In genomic region chrX:52612806-52613205, GRCm38 (mm10) we compare ENCODE assay signal across 8 mouse cellular contexts. TPM values are rescaled to one million over a fixed set of nuclear protein-coding genes. Genes with fewer than 3 reads are reported as not detected.
DNase-seq lines count a peak whose midpoint lies in the region; ATAC-seq lines count a peak whose summit lies in the region.

No protein-coding gene starts in this region.

- H3K4me2 ChIP-seq in kidney, embryonic 14.5 days (replicated peaks; ENCODE audit: low read depth, low read length) = peak overlapping the region; percentile 49
- peak overlapping the region; percentile 60 for H3K4me2 ChIP-seq in embryonic facial prominence, embryonic 11.5 days (ENCODE audit: low read depth, low read length)
- H3K4me2 ChIP-seq in hindbrain, embryonic 14.5 days (replicated peaks) = peak overlapping the region; percentile 82
- H3K4me2 ChIP-seq in midbrain, embryonic 15.5 days = peak overlapping the region; percentile 91

- no peaks in the 10 kb centered on the region for H3K9me3 ChIP-seq in kidney, embryonic 14.5 days (ENCODE audit: control insufficient read depth, low read length)
- no peaks in the 10 kb centered on the region for H3K9me3 ChIP-seq in embryonic facial prominence, embryonic 11.5 days (replicated peaks; ENCODE audit: control insufficient read depth, low read length)
- H3K9me3 ChIP-seq in hindbrain, embryonic 14.5 days (ENCODE audit: control insufficient read depth, low read length) = no peaks in the 10 kb centered on the region
- no peaks in the 10 kb centered on the region for H3K9me3 ChIP-seq in midbrain, embryonic 15.5 days

- intact Hi-C loops in left cerebral cortex, postnatal 4 days (cut with DNase I) = no loop called here

- H3K4me1 ChIP-seq in kidney, embryonic 14.5 days (ENCODE audit: control insufficient read depth, insufficient read depth, low read length) = peaks cover 15% of the 10 kb centered on the region; the same call in 1 of the 2 replicates
- H3K4me1 ChIP-seq in embryonic facial prominence, embryonic 11.5 days (ENCODE audit: control insufficient read depth, insufficient read depth, low read length) = no peaks in the 10 kb centered on the region
- H3K4me1 ChIP-seq in hindbrain, embryonic 14.5 days (replicated peaks; ENCODE audit: control insufficient read depth, insufficient read depth, low read length) = peaks cover 7% of the 10 kb centered on the region; the same call in 1 of the 2 replicates
- peaks cover 6% of the 10 kb centered on the region; the same call in 1 of the 2 replicates for H3K4me1 ChIP-seq in midbrain, embryonic 15.5 days

- peak overlapping the region; percentile 62 for H3K4me3 ChIP-seq in kidney, embryonic 14.5 days (ENCODE audit: low read length)
- peak overlapping the region; percentile 55 for H3K4me3 ChIP-seq in embryonic facial prominence, embryonic 11.5 days (ENCODE audit: low read depth, low read length)
- peak overlapping the region; percentile 47 for H3K4me3 ChIP-seq in hindbrain, embryonic 14.5 days (replicated peaks; ENCODE audit: low read length)
- H3K4me3 ChIP-seq in midbrain, embryonic 15.5 days = peak overlapping the region; percentile 53

- ATAC-seq in kidney, embryonic 14.5 days (ENCODE audit: low FRiP score, low TSS enrichment) = no peak
- ATAC-seq in embryonic facial prominence, embryonic 11.5 days (replicated peaks; ENCODE audit: insufficient number of reproducible peaks, low FRiP score, low TSS enrichment, low read depth) = no peak
- no peak for ATAC-seq in hindbrain, embryonic 14.5 days (ENCODE audit: low FRiP score)
- ATAC-seq in midbrain, embryonic 15.5 days (replicated peaks) = no peak
- ATAC-seq in erythroid progenitor cell, adult 5-6 weeks (replicated peaks; ENCODE audit: low FRiP score, poor library complexity, severe bottlenecking) = no peak

- no peaks in the 10 kb centered on the region for H3K36me3 ChIP-seq in kidney, embryonic 14.5 days (ENCODE audit: control insufficient read depth, insufficient read depth, low read length)
- H3K36me3 ChIP-seq in embryonic facial prominence, embryonic 11.5 days (replicated peaks; ENCODE audit: control insufficient read depth, insufficient read depth, low read depth, low read length) = no peaks in the 10 kb centered on the region
- no peaks in the 10 kb centered on the region for H3K36me3 ChIP-seq in hindbrain, embryonic 14.5 days (replicated peaks; ENCODE audit: control insufficient read depth, insufficient read depth)
- no peaks in the 10 kb centered on the region for H3K36me3 ChIP-seq in midbrain, embryonic 15.5 days (replicated peaks)

- peak overlapping the region; percentile 78 for H3K9ac ChIP-seq in kidney, embryonic 14.5 days (ENCODE audit: low read depth, low read length)
- peak overlapping the region; percentile 81 for H3K9ac ChIP-seq in embryonic facial prominence, embryonic 11.5 days (replicated peaks; ENCODE audit: low read length)
- 0 out of 2 replicates have a peak overlapping the region, but pooled peaks have one; percentile 1 for H3K9ac ChIP-seq in hindbrain, embryonic 14.5 days
- no peak overlapping the region for H3K9ac ChIP-seq in midbrain, embryonic 15.5 days

- H3K27me3 ChIP-seq in kidney, embryonic 14.5 days (ENCODE audit: control insufficient read depth, insufficient read depth, low read length) = no peaks in the 10 kb centered on the region
- no peaks in the 10 kb centered on the region for H3K27me3 ChIP-seq in embryonic facial prominence, embryonic 11.5 days (ENCODE audit: control insufficient read depth, insufficient read depth, low read length)
- H3K27me3 ChIP-seq in hindbrain, embryonic 14.5 days (ENCODE audit: control insufficient read depth, insufficient read depth, low read length) = peaks cover 36% of the 10 kb centered on the region
- H3K27me3 ChIP-seq in midbrain, embryonic 15.5 days (replicated peaks) = 0 out of 2 replicates have a peak, but pooled peaks cover 10% of the 10 kb centered on the region

- peak overlapping the region; percentile 86 for H3K27ac ChIP-seq in kidney, embryonic 14.5 days (ENCODE audit: low read depth, low read length)
- H3K27ac ChIP-seq in embryonic facial prominence, embryonic 11.5 days (replicated peaks; ENCODE audit: low read depth, low read length) = peak overlapping the region; percentile 85
- no peak overlapping the region for H3K27ac ChIP-seq in hindbrain, embryonic 14.5 days
- no peak overlapping the region for H3K27ac ChIP-seq in midbrain, embryonic 15.5 days

- no peak for DNase-seq in kidney, postnatal 36 days
- DNase-seq in embryonic facial prominence, embryonic 11.5 days (ENCODE audit: low spot score) = no peak
- no peak for DNase-seq in hindbrain, embryonic 14.5 days (ENCODE audit: low spot score)
- no peak for DNase-seq in left cerebral cortex, postnatal 4 days
- no peak for DNase-seq in adrenal gland, adult 8-10 months

- 19% methylated on average over 12 of the region's 12 CpGs for WGBS in kidney, embryonic 14.5 days
- WGBS in embryonic facial prominence, embryonic 11.5 days = 11% methylated on average over 12 of the region's 12 CpGs
- WGBS in hindbrain, embryonic 14.5 days = 13% methylated on average over 12 of the region's 12 CpGs
- 20% methylated on average over 12 of the region's 12 CpGs for WGBS in midbrain, embryonic 15.5 days

RNA-seq across cellular contexts. Expression of gene Gpc3, which starts 0.9 kb away (rescaled TPM):
- 1,004 and 1,032 TPM in 2 replicates for polyA plus RNA-seq in kidney, embryonic 14.5 days (2014; fragmentation: Nextera tagmentation; extraction: Ambion mirVana)
- 891 and 944 TPM in 2 replicates for polyA plus RNA-seq in embryonic facial prominence, embryonic 11.5 days (2014; fragmentation: Nextera tagmentation; extraction: Ambion mirVana)
- polyA plus RNA-seq in hindbrain, embryonic 14.5 days (2014; fragmentation: Nextera tagmentation; extraction: Ambion mirVana) = 101 and 122 TPM in 2 replicates
- 60.1 and 66.2 TPM in 2 replicates for polyA plus RNA-seq in midbrain, embryonic 15.5 days (2015; fragmentation: Nextera tagmentation; extraction: Ambion mirVana)
- total RNA-seq in left cerebral cortex, postnatal 4 days (2021) = 10 to 100 TPM; 22.4 to 23.5 TPM
- total RNA-seq in adrenal gland, adult 8-10 months (2022) = 10 to 100 TPM; 57.9 to 86.1 (median 66.5) TPM
- not detected in 2 replicates for total RNA-seq in erythroid progenitor cell, adult 5-6 weeks (2015; ENCODE audit: low replicate concordance)
- not detected in 2 replicates for total RNA-seq in erythroid progenitor cell, adult 5-6 weeks (2017; ENCODE audit: low replicate concordance)

Comparison
In these comparisons a context has a peak if more than half of its experiments do, and no peak if none do; other contexts are left out.
1. H3K27ac ChIP-seq: peak in kidney, embryonic 14.5 days (single experiment) and embryonic facial prominence, embryonic 11.5 days (single experiment); none in hindbrain, embryonic 14.5 days (single experiment) and midbrain, embryonic 15.5 days (single experiment).
2. Peak in every context shown above with its lines, with median percentiles within 50 percentile points of each other: H3K4me2 ChIP-seq and H3K4me3 ChIP-seq.